Mouse (Mus musculus) lung, embryonic 16.5 days (tissue): ENCODE measurements around the gene Sept8. TPM values are rescaled to one million over a fixed set of nuclear protein-coding genes. Genes with fewer than 3 reads are reported as not detected.

ENCODE experiments used
- ATAC-seq: fragments of 200-750 bp; cut with Nextera tagmentation; 2 replicates; pipeline ENCODE4 v1.8.0; 2017; ENCODE audit warnings: low read depth, mild to moderate bottlenecking, moderate library complexity
- H3K27ac ChIP-seq: fragments of 300-500 bp; sonication (generic); 2 replicates; pipeline ENCODE4 v1.5.1; 2014; ENCODE audit warnings: mild to moderate bottlenecking, control low read depth, low read length
- H3K27me3 ChIP-seq: fragments of 300-500 bp; sonication (generic); 2 replicates; pipeline ENCODE4 v1.6.1; 2014; ENCODE audit warnings: low read depth, low read length, mixed read lengths; ENCODE audit not compliant: control insufficient read depth, insufficient read depth
- H3K36me3 ChIP-seq: fragments of 300-500 bp; sonication (generic); 2 replicates; pipeline ENCODE4 v1.6.1; 2014; ENCODE audit warnings: low read length; ENCODE audit not compliant: control insufficient read depth, insufficient read depth
- H3K4me1 ChIP-seq: fragments of 300-500 bp; sonication (generic); replicated peaks from 2 replicates; pipeline ENCODE4 v1.6.1; 2014; ENCODE audit warnings: low read length, mixed read lengths; ENCODE audit not compliant: control insufficient read depth, insufficient read depth
- H3K4me2 ChIP-seq: fragments of 300-500 bp; sonication (generic); 2 replicates; pipeline ENCODE4 v1.6.1; 2014; ENCODE audit warnings: low read depth, low read length, control low read depth
- H3K4me3 ChIP-seq: fragments of 300-500 bp; sonication (generic); 2 replicates; pipeline ENCODE4 v1.5.1; 2014; ENCODE audit warnings: mild to moderate bottlenecking, low read length, control low read depth
- H3K9ac ChIP-seq: fragments of 300-500 bp; sonication (generic); 2 replicates; pipeline ENCODE4 v1.6.1; 2014; ENCODE audit warnings: low read length, control low read depth
- H3K9me3 ChIP-seq: fragments of 300-500 bp; sonication (generic); 2 replicates; pipeline ENCODE4 v1.6.1; 2016; ENCODE audit warnings: low read length; ENCODE audit not compliant: control insufficient read depth
- WGBS: fragments of 180-500 bp; shearing (Covaris S2); extraction: QIAGEN DNeasy Blood & Tissue Kit; methylation state at CpG from one replicate; pipeline ENCODE4 v1.1.7; 2014; 5-methylcytosine and 5-hydroxymethylcytosine counted together
- polyA plus RNA-seq: library from polyadenylated mRNA; unstranded; fragments of >200 nt; fragmentation: Nextera tagmentation; extraction: Ambion mirVana; gene quantifications from 2 replicates; pipeline ENCODE4 v1.2.1, GENCODE M21; 2015

The Sept8 gene
- polyA plus RNA-seq, 1 experiment from 2014 or later, result 27.1 TPM

DNA sequence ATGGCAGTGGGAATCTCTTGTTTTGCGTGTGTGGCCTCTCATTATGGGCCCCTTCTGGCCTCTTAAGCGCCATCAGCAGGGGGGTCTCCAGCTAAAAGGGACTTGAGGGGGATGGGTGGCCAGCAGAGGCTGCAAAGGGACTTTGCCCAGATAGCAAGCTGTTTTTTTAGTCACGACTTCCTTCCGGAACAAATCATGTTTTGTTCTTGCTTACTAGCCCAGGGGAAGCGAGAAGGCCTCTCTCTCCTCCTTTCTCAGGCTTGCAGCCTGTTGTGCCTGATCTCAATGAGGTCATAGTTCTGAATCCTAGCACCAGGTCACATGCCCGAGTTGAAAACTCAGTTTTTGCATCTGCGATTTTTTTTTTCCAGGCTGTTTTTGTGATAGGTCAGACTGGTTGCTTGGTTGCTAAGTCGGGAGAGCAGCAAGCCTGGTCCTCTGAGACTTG lies 27.1 kb upstream of the Sept8 start:
- Histone ChIP-seq H3K27me3 (no peaks in the 10 kb centered on the region; the same call in 1 of the 2 replicates), H3K9me3 (0 out of 2 replicates have a peak, but pooled peaks cover 3% of the 10 kb centered on the region), H3K27ac (no peak overlapping the region), H3K4me2 (no peak overlapping the region), H3K9ac (no peak overlapping the region), H3K4me3 (no peak overlapping the region), H3K36me3 (no peaks in the 10 kb centered on the region), H3K4me1 (no peaks in the 10 kb centered on the region)
- ATAC-seq, result no peak
- WGBS, result 31% methylated on average over 8 of the region's 8 CpGs

- ATAC-seq, result no peak
- 0 out of 2 replicates have a peak, but pooled peaks cover 3% of the 10 kb centered on the region for H3K9me3 ChIP-seq
- WGBS, result 34% methylated on average over 3 of the region's 3 CpGs
- no peak overlapping the region for H3K4me2 ChIP-seq
- no peaks in the 10 kb centered on the region for H3K36me3 ChIP-seq
- H3K27ac ChIP-seq, result no peak overlapping the region
- no peak overlapping the region for H3K4me3 ChIP-seq
- no peak overlapping the region for H3K9ac ChIP-seq
- no peaks in the 10 kb centered on the region for H3K4me1 ChIP-seq
- H3K27me3 ChIP-seq, result no peaks in the 10 kb centered on the region
These were observed 25.7 kb upstream of the Sept8 start for GRCm38 (mm10) chr11:53493243-53493955.

GRCm38 (mm10) chr11:53495417-53495816 lies 23.6 kb upstream of the Sept8 start:
- Histone ChIP-seq H3K27ac (no peak overlapping the region), H3K36me3 (no peaks in the 10 kb centered on the region), H3K27me3 (no peaks in the 10 kb centered on the region), H3K4me3 (no peak overlapping the region), H3K4me1 (peaks cover under 1% of the 10 kb centered on the region; the same call in 1 of the 2 replicates), H3K9me3 (no peaks in the 10 kb centered on the region), H3K9ac (no peak overlapping the region), H3K4me2 (no peak overlapping the region)
- ATAC-seq, result no peak
- WGBS, result 53% methylated on average over 6 of the region's 6 CpGs

DNA sequence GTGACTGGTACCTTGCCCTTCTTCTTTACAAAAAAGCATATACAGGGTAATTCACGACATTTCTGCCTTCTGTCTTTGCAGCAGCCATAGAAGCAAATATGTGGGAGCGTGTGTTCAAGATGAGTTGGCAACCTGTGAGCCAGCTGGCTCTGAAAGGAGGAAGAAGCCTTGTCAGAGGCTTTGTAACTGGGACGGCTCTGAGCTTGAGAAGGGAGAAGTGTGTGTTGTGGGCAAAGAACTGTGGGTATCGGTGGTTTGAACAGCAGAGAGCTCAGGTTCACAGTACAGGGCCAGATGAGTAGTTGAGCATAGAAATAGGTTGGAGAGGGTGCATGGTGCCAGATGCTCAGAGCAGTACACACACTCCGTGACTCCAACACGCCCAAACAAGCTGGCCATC lies 22.1 kb upstream of the Sept8 start:
- no peaks in the 10 kb centered on the region for H3K9me3 ChIP-seq
- 70% methylated on average over 6 of the region's 6 CpGs for WGBS
- peaks cover 5% of the 10 kb centered on the region; the same call in 1 of the 2 replicates for H3K4me1 ChIP-seq
- H3K36me3 ChIP-seq, result no peaks in the 10 kb centered on the region
- H3K27me3 ChIP-seq, result no peaks in the 10 kb centered on the region
- no peak overlapping the region for H3K9ac ChIP-seq
- H3K4me3 ChIP-seq, result no peak overlapping the region
- H3K27ac ChIP-seq, result no peak overlapping the region
- no peak for ATAC-seq
- no peak overlapping the region for H3K4me2 ChIP-seq

- peak; percentile 90 for ATAC-seq
- Histone ChIP-seq H3K4me2 (peak overlapping the region; percentile 36), H3K27me3 (no peaks in the 10 kb centered on the region), H3K9ac (no peak overlapping the region), H3K27ac (no peak overlapping the region), H3K36me3 (no peaks in the 10 kb centered on the region), H3K9me3 (no peaks in the 10 kb centered on the region), H3K4me1 (peaks cover 5% of the 10 kb centered on the region; the same call in 1 of the 2 replicates), H3K4me3 (no peak overlapping the region)
- WGBS, result 9% methylated on average over 11 of the region's 11 CpGs
These were observed 18.5 kb upstream of the Sept8 start for GRCm38 (mm10) chr11:53500569-53500968.

GRCm38 (mm10) chr11:53502039-53502765 lies 16.9 kb upstream of the Sept8 start:
- no peaks in the 10 kb centered on the region for H3K36me3 ChIP-seq
- H3K9me3 ChIP-seq, result no peaks in the 10 kb centered on the region
- H3K9ac ChIP-seq, result no peak overlapping the region
- ATAC-seq, result no peak
- WGBS, result 72% methylated on average over 8 of the region's 8 CpGs
- H3K4me3 ChIP-seq, result no peak overlapping the region
- H3K4me2 ChIP-seq, result no peak overlapping the region
- peaks cover 5% of the 10 kb centered on the region; the same call in 1 of the 2 replicates for H3K4me1 ChIP-seq
- H3K27me3 ChIP-seq, result no peaks in the 10 kb centered on the region
- no peak overlapping the region for H3K27ac ChIP-seq

DNA sequence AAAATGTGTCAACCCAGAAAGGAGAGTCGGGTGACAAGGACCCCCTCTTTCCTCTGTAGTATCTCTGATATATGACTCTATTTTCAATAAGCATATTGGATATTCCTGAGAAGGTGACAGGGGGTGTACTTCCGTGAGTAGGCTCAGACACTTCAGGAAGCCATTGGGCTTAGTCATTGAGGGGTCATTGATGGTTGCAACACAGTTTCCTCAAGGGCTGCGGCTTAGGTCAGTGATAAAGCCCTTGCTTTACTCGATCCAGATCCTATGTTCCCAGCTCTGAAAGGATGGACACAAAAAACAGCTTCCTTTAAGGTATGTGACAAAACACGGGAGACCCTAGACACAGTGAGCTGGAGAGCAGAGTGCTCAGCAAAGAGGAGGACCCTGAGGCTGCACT lies 15.3 kb upstream of the Sept8 start:
- H3K4me3 ChIP-seq, result no peak overlapping the region
- H3K27me3 ChIP-seq, result no peaks in the 10 kb centered on the region
- H3K4me2 ChIP-seq, result no peak overlapping the region
- WGBS, result 73% methylated on average over 5 of the region's 5 CpGs
- no peaks in the 10 kb centered on the region for H3K36me3 ChIP-seq
- no peaks in the 10 kb centered on the region for H3K9me3 ChIP-seq
- H3K4me1 ChIP-seq, result peaks cover 5% of the 10 kb centered on the region; the same call in 1 of the 2 replicates
- no peak overlapping the region for H3K9ac ChIP-seq
- H3K27ac ChIP-seq, result no peak overlapping the region
- no peak for ATAC-seq

DNA sequence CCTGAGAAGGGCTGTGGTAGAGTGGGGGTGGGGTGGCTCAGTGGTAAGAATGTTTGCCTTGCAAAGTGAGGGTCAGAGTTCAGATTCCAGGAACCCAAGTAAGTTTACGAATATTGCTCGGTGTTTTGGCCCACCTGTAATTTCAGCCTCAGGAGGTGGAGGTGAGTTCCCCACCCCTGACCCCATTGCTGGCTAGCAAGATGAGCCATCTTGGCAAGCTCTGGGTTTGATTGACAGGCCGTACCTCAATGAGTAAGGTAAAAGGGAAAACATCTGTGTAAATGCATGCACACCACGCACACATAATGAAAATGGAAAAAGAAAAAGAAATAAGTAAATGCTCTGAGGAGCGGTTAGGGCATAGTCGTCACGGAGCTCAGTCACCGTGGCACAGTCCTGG lies 14.7 kb upstream of the Sept8 start:
- 80% methylated on average over 8 of the region's 8 CpGs for WGBS
- Histone ChIP-seq H3K9me3 (no peaks in the 10 kb centered on the region), H3K27me3 (no peaks in the 10 kb centered on the region), H3K4me2 (no peak overlapping the region), H3K4me3 (no peak overlapping the region), H3K27ac (no peak overlapping the region), H3K4me1 (peaks cover 5% of the 10 kb centered on the region; the same call in 1 of the 2 replicates), H3K9ac (no peak overlapping the region), H3K36me3 (no peaks in the 10 kb centered on the region)
- ATAC-seq, result no peak

DNA sequence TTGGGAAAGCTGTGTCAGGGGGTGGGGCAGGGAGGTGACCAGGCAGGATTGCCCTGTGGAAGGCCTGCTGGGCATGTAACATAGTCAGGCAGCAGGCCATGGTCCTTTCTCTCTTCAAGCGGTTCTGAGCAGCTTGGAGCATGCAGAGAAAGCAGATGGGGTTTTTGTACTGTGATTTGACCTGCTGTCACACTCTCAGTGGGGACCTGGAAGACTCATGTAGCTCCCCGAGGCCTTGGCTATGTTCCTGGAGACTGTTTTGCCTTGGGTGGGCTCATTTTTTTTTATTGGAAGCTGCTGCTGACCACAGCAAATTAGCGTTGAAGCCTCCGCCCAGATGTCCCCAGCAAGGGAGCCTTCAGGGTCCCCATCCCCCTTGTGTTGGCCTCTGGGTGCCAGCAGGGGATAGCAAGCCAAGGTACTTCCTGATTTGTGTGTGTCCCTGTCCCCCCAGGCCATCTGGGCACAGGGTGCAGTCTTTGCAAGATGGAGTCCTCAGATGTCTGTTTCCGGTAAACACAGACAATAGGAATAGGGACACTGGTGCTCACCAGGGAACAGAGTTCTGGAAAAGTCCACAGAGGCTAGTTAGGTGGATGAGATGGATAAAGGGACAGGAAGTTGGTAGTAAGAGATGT lies 13.9 kb upstream of the Sept8 start:
- Histone ChIP-seq H3K36me3 (no peaks in the 10 kb centered on the region), H3K27ac (no peak overlapping the region), H3K9ac (no peak overlapping the region), H3K27me3 (no peaks in the 10 kb centered on the region), H3K4me2 (no peak overlapping the region), H3K4me3 (no peak overlapping the region), H3K4me1 (peaks cover 5% of the 10 kb centered on the region; the same call in 1 of the 2 replicates), H3K9me3 (no peaks in the 10 kb centered on the region)
- WGBS, result 64% methylated on average over 5 of the region's 5 CpGs
- no peak for ATAC-seq
